Mouse (Mus musculus) heart, postnatal 0 days (tissue): Measurements from ENCODE around the gene Tent5b. TPM values are rescaled to one million over a fixed set of nuclear protein-coding genes. Genes with fewer than 3 reads are reported as not detected.

Experiments
- ATAC-seq: fragments of 200-750 bp; cut with Nextera tagmentation; 2 replicates; pipeline ENCODE4 v1.8.0; 2017; ENCODE audit warnings: low read depth, moderate number of reproducible peaks, moderate library complexity; ENCODE audit not compliant: insufficient read depth
- DNase-seq: peaks from one replicate; pipeline ENCODE4 v3.0.0-alpha.2; 2016; ENCODE audit warnings: low spot score
- H3K27ac ChIP-seq: fragments of 300-500 bp; sonication (generic); 2 replicates; pipeline ENCODE4 v1.5.1; 2014; ENCODE audit warnings: low read depth, mild to moderate bottlenecking
- H3K27me3 ChIP-seq: fragments of 300-500 bp; sonication (generic); 2 replicates; pipeline ENCODE4 v1.6.1; 2014; ENCODE audit warnings: low read length, mixed read lengths; ENCODE audit not compliant: control insufficient read depth, insufficient read depth
- H3K36me3 ChIP-seq: fragments of 300-500 bp; sonication (generic); replicated peaks from 2 replicates; pipeline ENCODE4 v1.6.1; 2014; ENCODE audit warnings: low read length, mixed read lengths; ENCODE audit not compliant: control insufficient read depth, insufficient read depth
- H3K4me1 ChIP-seq: fragments of 300-500 bp; sonication (generic); 2 replicates; pipeline ENCODE4 v1.6.1; 2014; ENCODE audit warnings: antibody characterized with exemption; ENCODE audit not compliant: control insufficient read depth, insufficient read depth
- H3K4me2 ChIP-seq: fragments of 300-500 bp; sonication (generic); 2 replicates; pipeline ENCODE4 v1.6.1; 2014; ENCODE audit warnings: low read depth, mild to moderate bottlenecking, low read length, moderate library complexity
- H3K4me3 ChIP-seq: fragments of 300-500 bp; sonication (generic); 2 replicates; pipeline ENCODE4 v1.5.1; 2014; ENCODE audit warnings: low read depth, low read length
- H3K9ac ChIP-seq: fragments of 300-500 bp; sonication (generic); replicated peaks from 2 replicates; pipeline ENCODE4 v1.6.1; 2014; ENCODE audit warnings: low read depth, low read length, mixed read lengths
- H3K9me3 ChIP-seq: fragments of 300-500 bp; sonication (generic); replicated peaks from 2 replicates; pipeline ENCODE4 v1.6.1; 2016; ENCODE audit warnings: low read length; ENCODE audit not compliant: control insufficient read depth
- CTCF ChIP-seq: IDR thresholded peaks from 2 replicates; pipeline ENCODE4 v1.5.1; 2016; ENCODE audit warnings: antibody characterized with exemption, control low read depth, low read depth
- EP300 ChIP-seq: IDR thresholded peaks from 2 replicates; pipeline ENCODE4 v1.6.1; 2016; ENCODE audit warnings: antibody characterized with exemption, low read depth
- WGBS: fragments of 180-500 bp; shearing (Covaris S2); extraction: QIAGEN DNeasy Blood & Tissue Kit; methylation state at CpG from one replicate; pipeline ENCODE4 v1.1.7; 2014; 5-methylcytosine and 5-hydroxymethylcytosine counted together
- polyA plus RNA-seq: library from polyadenylated mRNA; unstranded; fragments of >200 nt; fragmentation: Nextera tagmentation; extraction: Ambion mirVana; gene quantifications from 2 replicates; pipeline ENCODE4 v1.2.1, GENCODE M21; 2015
- total RNA-seq: library from RNA; depleted of rRNA; stranded (reverse); fragments of >200 nt; gene quantifications from 2 replicates; pipeline ENCODE4 v1.2.3, GENCODE M21; 2014; ENCODE audit warnings: low replicate concordance

Tent5b gene
- total and polyA plus RNA-seq, 2 experiments from 2014 or later: 1.4 to 33.3 TPM

DNA sequence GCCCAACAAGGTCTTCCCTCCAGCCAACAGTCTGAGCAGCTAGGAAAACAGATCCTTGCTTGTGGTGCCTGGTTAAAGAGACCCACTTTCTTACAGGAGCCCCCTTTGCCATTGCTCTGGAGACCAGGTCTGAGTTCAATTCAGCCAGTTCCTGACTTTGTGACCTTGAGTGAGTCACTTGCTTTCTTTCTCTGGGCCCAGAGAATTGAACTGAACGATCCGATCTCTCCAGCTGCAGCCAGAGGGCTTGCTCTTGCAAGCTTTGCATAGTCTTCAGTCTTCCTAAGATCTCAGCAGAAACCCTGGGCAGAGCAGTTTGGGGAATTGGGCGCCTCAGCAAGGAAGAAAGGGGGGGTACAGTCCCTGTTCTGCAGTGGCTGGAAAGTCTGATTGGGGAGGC lies 2.5 kb downstream of the Tent5b start:
- no peaks in the 10 kb centered on the region for H3K9me3 ChIP-seq
- ATAC-seq (no peak), DNase-seq (no peak)
- WGBS: 76% methylated on average over 3 of the region's 3 CpGs
- H3K9ac ChIP-seq: no peak overlapping the region
- H3K4me2 ChIP-seq: no peak overlapping the region
- H3K27ac ChIP-seq: no peak overlapping the region
- 0 out of 2 replicates have a peak, but pooled peaks cover 5% of the 10 kb centered on the region for H3K36me3 ChIP-seq
- H3K4me1 ChIP-seq: peaks cover 30% of the 10 kb centered on the region; the same call in 1 of the 2 replicates
- H3K4me3 ChIP-seq: no peak overlapping the region
- peaks cover 17% of the 10 kb centered on the region for H3K27me3 ChIP-seq
- no peak for TF ChIP-seq EP300
- TF ChIP-seq CTCF: no peak

DNA sequence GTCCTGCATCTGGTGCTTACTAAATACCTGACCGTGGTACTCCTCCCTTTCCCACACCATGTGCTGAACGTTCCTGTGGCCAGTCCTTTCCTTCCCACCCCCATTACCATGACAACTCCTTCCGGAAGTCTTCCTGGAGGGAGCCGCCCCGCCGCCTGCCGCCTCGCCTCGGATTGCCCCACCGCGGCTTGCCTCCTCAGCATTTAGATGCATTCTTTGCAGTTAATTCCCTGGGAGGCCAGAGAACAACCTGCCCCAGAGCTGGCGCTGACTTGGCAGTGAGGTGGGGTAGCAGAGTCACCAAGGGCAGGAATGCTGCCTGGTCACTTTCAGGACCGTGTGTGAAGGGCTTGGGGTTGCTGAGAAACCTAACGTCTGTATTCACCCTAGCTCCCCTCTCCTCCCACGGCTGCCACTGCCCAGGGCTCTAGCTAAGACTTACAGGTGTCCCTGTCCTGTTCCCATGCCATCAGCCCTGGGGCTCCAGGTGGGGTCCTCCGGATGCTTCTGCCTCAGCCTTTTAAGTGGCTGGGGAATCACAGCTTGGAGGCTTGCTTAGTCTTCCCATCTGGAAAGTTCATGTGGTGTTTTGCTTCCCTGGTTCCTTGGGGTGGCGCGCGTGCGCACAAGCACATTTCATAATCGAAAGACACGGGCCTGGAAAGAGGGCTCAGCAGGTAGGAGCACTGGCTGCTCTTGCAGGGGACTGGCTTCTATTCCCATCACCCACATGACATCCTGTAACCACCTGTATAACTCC lies 4.5 kb downstream of the Tent5b start:
- Histone ChIP-seq H3K4me1 (peaks cover 37% of the 10 kb centered on the region; the same call in 1 of the 2 replicates), H3K9ac (peak overlapping the region; percentile 40), H3K4me3 (no peak overlapping the region; the same call in 1 of the 2 replicates), H3K4me2 (peak overlapping the region; percentile 51), H3K27me3 (peaks cover 17% of the 10 kb centered on the region), H3K27ac (peak overlapping the region; percentile 47), H3K36me3 (0 out of 2 replicates have a peak, but pooled peaks cover 10% of the 10 kb centered on the region), H3K9me3 (no peaks in the 10 kb centered on the region)
- no peak for TF ChIP-seq EP300
- no peak for TF ChIP-seq CTCF
- WGBS: 15% methylated on average over 22 of the region's 22 CpGs
- DNase-seq (peak; percentile 55), ATAC-seq (no peak)

DNA sequence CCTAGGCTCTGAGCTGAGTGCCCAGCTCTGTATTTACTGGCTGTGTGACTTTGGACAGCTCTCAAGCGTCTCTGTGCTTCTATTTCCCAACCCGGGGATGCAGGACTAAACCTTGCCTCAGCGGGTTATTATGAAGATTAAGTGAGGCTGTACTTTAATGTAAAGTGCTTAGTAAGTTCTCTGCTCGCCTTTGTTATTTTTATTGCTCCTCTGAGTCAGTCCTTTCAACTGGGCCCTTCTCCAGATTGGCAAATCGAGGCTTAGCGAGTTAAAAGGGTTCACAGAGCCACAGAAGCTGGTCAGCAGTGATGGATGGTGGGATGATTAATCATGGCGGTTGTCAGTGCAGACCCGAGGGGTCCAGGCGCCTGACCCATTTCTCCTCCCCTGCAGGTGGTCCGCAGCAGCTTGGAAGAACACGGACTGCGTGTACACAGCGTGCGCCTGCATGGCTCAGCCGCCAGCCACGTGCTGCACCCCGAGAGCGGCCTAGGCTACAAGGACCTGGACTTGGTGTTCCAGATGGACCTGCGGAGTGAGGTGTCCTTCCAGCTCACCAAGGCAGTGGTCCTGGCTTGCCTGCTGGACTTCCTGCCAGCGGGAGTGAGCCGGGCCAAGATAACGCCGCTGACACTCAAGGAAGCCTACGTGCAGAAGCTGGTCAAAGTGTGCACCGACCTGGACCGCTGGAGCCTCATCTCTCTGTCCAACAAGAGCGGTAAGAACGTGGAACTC lies 5.9 kb downstream of the Tent5b start:
- no peak for TF ChIP-seq EP300
- TF ChIP-seq CTCF: no peak
- peaks cover 34% of the 10 kb centered on the region; the same call in 1 of the 2 replicates for H3K4me1 ChIP-seq
- peaks cover 16% of the 10 kb centered on the region for H3K27me3 ChIP-seq
- WGBS: 85% methylated on average over 28 of the region's 28 CpGs
- DNase-seq: no peak
- ATAC-seq: no peak
- no peak overlapping the region for H3K9ac ChIP-seq
- 0 out of 2 replicates have a peak, but pooled peaks cover 10% of the 10 kb centered on the region for H3K36me3 ChIP-seq
- no peaks in the 10 kb centered on the region for H3K9me3 ChIP-seq
- H3K4me2 ChIP-seq: no peak overlapping the region
- no peak overlapping the region for H3K4me3 ChIP-seq
- no peak overlapping the region for H3K27ac ChIP-seq

DNA sequence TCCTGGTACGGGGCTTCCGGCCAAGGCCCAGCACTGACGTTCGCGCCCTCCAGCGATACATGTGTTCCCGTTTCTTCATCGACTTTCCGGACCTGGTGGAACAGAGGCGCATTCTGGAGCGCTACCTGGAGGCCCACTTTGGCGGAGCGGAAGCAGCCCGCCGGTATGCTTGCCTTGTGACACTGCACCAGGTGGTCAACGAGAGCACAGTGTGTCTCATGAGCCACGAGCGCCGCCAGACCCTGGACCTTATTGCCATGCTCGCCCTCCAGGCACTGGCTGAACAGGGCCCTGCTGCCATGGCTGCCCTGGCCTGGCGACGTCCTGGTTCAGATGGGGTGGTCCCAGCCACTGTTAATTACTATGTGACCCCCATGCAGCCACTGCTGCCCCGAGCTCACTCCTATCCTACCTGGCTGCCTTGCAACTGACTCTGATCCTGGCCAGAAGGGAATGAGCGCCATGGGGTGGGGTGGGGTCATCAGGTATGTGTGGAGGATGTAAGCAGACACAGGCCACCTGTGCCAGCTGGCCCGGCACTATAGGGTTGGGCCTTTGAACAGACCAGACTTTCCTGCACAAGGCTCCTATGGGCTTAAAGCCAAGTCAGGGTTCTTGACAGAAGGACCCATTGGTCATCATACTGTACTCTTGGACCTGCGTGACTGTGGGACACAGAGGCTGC lies 6.9 kb downstream of the Tent5b start:
- Histone ChIP-seq H3K9me3 (no peaks in the 10 kb centered on the region), H3K9ac (no peak overlapping the region), H3K4me1 (peaks cover 34% of the 10 kb centered on the region), H3K27ac (no peak overlapping the region), H3K4me2 (no peak overlapping the region), H3K27me3 (peaks cover 10% of the 10 kb centered on the region), H3K36me3 (0 out of 2 replicates have a peak, but pooled peaks cover 10% of the 10 kb centered on the region), H3K4me3 (no peak overlapping the region)
- DNase-seq (no peak), ATAC-seq (no peak)
- 90% methylated on average over 26 of the region's 26 CpGs for WGBS
- TF ChIP-seq EP300: no peak
- TF ChIP-seq CTCF: no peak
